Mouse (Mus musculus) cerebellum, adult 11-12 months (tissue): Measurements from ENCODE around the gene St3gal5.
A peak's percentile ranks its signal among the peaks of the same experiment; 100 is the strongest.

Experiments used
- DNase-seq: peaks from one replicate; pipeline ENCODE4 v3.0.0; 2022

The St3gal5 gene

GRCm38 (mm10) chr6:72098691-72099090, 1.3 kb downstream of the St3gal5 start:
- peak; percentile 55 for DNase-seq

- DNase-seq, result peak; percentile 51
Measured at GRCm38 (mm10) chr6:72099281-72099680, 1.9 kb downstream of the St3gal5 start.

GRCm38 (mm10) chr6:72100171-72100570, 2.8 kb downstream of the St3gal5 start:
- no peak for DNase-seq

GRCm38 (mm10) chr6:72100939-72101338, 3.5 kb downstream of the St3gal5 start:
- no peak for DNase-seq

GRCm38 (mm10) chr6:72101386-72101785, 4.0 kb downstream of the St3gal5 start:
- DNase-seq, result no peak

GRCm38 (mm10) chr6:72102066-72102465, 4.7 kb downstream of the St3gal5 start:
- no peak for DNase-seq

GRCm38 (mm10) chr6:72104534-72104933, 7.1 kb downstream of the St3gal5 start:
- no peak for DNase-seq

GRCm38 (mm10) chr6:72108941-72109892, 11.8 kb downstream of the St3gal5 start:
- DNase-seq, result no peak

- DNase-seq, result no peak
Measured at GRCm38 (mm10) chr6:72110577-72110976, 13.2 kb downstream of the St3gal5 start.

GRCm38 (mm10) chr6:72112575-72112974, 15.2 kb downstream of the St3gal5 start:
- DNase-seq, result no peak

GRCm38 (mm10) chr6:72113093-72113702, 15.8 kb downstream of the St3gal5 start:
- DNase-seq, result no peak

GRCm38 (mm10) chr6:72114902-72115301, 17.5 kb downstream of the St3gal5 start:
- no peak for DNase-seq

- DNase-seq, result no peak
Measured at GRCm38 (mm10) chr6:72117322-72117968, 20.1 kb downstream of the St3gal5 start.

- DNase-seq, result no peak
Measured at GRCm38 (mm10) chr6:72119870-72120269, 22.5 kb downstream of the St3gal5 start.

GRCm38 (mm10) chr6:72121301-72121700, 23.9 kb downstream of the St3gal5 start:
- no peak for DNase-seq

- DNase-seq, result no peak
Measured at GRCm38 (mm10) chr6:72122515-72122914, 25.1 kb downstream of the St3gal5 start.

GRCm38 (mm10) chr6:72124315-72125103, 27.1 kb downstream of the St3gal5 start:
- no peak for DNase-seq

- DNase-seq, result no peak
Measured at GRCm38 (mm10) chr6:72126128-72126917, 28.9 kb downstream of the St3gal5 start.

GRCm38 (mm10) chr6:72130056-72130455, 32.7 kb downstream of the St3gal5 start:
- DNase-seq, result no peak

GRCm38 (mm10) chr6:72132671-72133214, 35.4 kb downstream of the St3gal5 start:
- no peak for DNase-seq

GRCm38 (mm10) chr6:72134850-72135515, 37.6 kb downstream of the St3gal5 start:
- no peak for DNase-seq
